Mouse (Mus musculus): ENCODE data around the gene E330009J07Rik. TPM values are rescaled to one million over a fixed set of nuclear protein-coding genes. Genes with fewer than 3 reads are reported as not detected.

Gene E330009J07Rik
- polyA plus RNA-seq, 1 experiment from 2014 or later, result 0.63 TPM

DNA sequence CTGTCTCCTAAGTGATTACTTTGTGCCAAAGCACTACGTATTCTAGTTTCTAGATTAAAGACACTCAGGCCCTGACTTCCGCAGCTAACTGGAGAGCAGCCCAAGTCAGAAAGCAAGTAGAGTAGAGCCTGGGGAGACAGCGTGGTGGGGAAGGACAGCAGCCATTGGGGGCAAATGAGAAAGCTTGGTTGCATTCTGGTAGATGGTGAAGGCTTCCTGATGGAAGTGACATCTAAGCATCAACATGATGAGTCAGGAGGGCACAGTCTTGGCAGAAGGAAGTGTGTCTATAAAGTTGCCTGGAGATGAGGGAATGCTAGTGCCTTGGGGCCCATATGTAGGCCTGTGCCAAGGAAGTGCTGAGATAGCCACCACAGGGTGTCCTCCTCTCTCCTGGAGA, 22.4 kb downstream of the E330009J07Rik start:
- Histone ChIP-seq H3K27ac (no peak overlapping the region), H3K79me2 (ENCODE audit: inconsistent target) (no peaks in the 10 kb centered on the region), H3K36me3 (ENCODE audit: inconsistent target) (no peaks in the 10 kb centered on the region), H3K4me3 (ENCODE audit: inconsistent target) (no peak overlapping the region)
- 95% methylated on average over 3 of the region's 3 CpGs for WGBS (ENCODE audit: missing documents)

DNA sequence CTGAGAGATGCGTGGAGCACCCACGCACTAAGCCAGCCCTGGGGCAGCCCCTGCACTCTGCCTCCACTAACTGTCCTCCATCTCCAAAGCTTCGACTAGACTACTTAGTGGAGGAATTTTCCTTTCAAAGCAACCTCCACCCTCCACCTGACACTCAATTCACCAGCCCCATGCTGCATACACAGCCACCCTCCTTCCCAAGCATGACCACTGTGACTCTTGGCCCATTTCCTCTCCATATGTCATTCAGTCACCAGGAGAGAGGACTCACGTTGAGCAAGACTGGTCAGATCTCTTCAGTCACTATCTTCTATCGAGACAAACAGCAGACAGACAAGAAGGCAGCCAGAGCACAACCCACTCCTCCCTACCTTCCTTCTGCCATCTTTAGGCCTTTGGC, 22.9 kb downstream of the E330009J07Rik start:
- H3K27ac ChIP-seq, result no peak overlapping the region
- WGBS (ENCODE audit: missing documents), result 81% methylated on average over 5 of the region's 5 CpGs
- H3K4me3 ChIP-seq (ENCODE audit: inconsistent target), result no peak overlapping the region
- no peaks in the 10 kb centered on the region for H3K79me2 ChIP-seq (ENCODE audit: inconsistent target)
- no peaks in the 10 kb centered on the region for H3K36me3 ChIP-seq (ENCODE audit: inconsistent target)

DNA sequence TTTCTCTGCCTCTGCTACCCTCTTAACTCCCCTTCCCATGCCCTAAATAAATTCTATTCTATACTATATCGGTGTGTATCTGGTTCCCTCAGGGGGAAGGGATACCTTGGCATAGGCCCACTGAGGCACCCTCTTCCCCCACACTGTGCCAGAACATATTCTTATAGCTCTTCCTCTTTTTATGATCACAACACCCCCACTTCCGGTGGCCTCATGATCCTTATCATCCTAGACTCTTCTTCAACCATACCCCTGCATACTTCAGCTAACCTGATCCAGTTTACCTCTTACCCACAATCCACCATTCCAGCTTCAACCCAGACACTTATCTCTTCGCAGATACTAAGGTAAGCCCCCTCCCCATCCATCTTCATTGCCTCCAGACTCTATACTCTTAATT, 24.9 kb downstream of the E330009J07Rik start:
- 71% methylated on average over 3 of the region's 3 CpGs for WGBS (ENCODE audit: missing documents)
- no peak overlapping the region for H3K27ac ChIP-seq
- H3K4me3 ChIP-seq (ENCODE audit: inconsistent target), result no peak overlapping the region
- H3K36me3 ChIP-seq (ENCODE audit: inconsistent target), result no peaks in the 10 kb centered on the region
- no peaks in the 10 kb centered on the region for H3K79me2 ChIP-seq (ENCODE audit: inconsistent target)

- Histone ChIP-seq H3K4me3 (ENCODE audit: inconsistent target) (no peak overlapping the region), H3K36me3 (ENCODE audit: inconsistent target) (0 out of 2 replicates have a peak, but pooled peaks cover 6% of the 10 kb centered on the region), H3K27ac (no peak overlapping the region), H3K79me2 (ENCODE audit: inconsistent target) (no peaks in the 10 kb centered on the region)
- 93% methylated on average over 4 of the region's 4 CpGs for WGBS (ENCODE audit: missing documents)
These were observed 32.2 kb downstream of the E330009J07Rik start for GRCm38 (mm10) chr6:40403640-40404285.

- Histone ChIP-seq H3K36me3 (ENCODE audit: inconsistent target) (0 out of 2 replicates have a peak, but pooled peaks cover 6% of the 10 kb centered on the region), H3K27ac (no peak overlapping the region), H3K79me2 (ENCODE audit: inconsistent target) (no peaks in the 10 kb centered on the region), H3K4me3 (ENCODE audit: inconsistent target) (no peak overlapping the region)
- WGBS (ENCODE audit: missing documents), result 100% methylated on average over 2 of the region's 2 CpGs
These were observed 33.9 kb downstream of the E330009J07Rik start for GRCm38 (mm10) chr6:40402031-40402430.

DNA sequence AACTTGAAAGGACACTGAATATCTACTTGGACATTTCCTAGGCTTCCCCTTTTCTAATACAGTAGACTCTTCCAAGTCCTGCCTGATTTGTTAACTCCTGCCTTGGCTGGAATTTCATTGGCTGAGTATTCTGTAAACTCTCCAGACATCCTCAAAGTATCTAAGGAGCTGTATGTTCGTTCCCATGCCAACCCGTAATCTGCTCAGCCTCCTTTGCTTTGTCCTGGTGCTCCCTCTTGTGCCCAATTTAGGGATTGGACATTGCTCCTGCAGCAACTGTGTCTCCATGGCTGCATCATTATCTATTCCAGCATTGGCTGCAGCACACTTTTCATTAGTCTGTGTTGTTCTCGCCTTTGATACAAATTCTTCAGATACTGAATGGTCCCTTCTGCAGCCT, 42.7 kb downstream of the E330009J07Rik start:
- Histone ChIP-seq H3K4me3 (ENCODE audit: inconsistent target) (no peak overlapping the region), H3K79me2 (ENCODE audit: inconsistent target) (no peaks in the 10 kb centered on the region), H3K27ac (no peak overlapping the region), H3K36me3 (ENCODE audit: inconsistent target) (peaks cover 12% of the 10 kb centered on the region; the same call in 1 of the 2 replicates)
- 90% methylated on average over 3 of the region's 3 CpGs for WGBS (ENCODE audit: missing documents)

- H3K4me3 ChIP-seq (ENCODE audit: inconsistent target), result no peak overlapping the region
- WGBS (ENCODE audit: missing documents), result 93% methylated on average over 1 of the region's 1 CpGs
- H3K36me3 ChIP-seq (ENCODE audit: inconsistent target), result peaks cover 12% of the 10 kb centered on the region; the same call in 1 of the 2 replicates
- H3K79me2 ChIP-seq (ENCODE audit: inconsistent target), result no peaks in the 10 kb centered on the region
- H3K27ac ChIP-seq, result no peak overlapping the region
These were observed 45.0 kb downstream of the E330009J07Rik start for GRCm38 (mm10) chr6:40390975-40391374.

GRCm38 (mm10) chr6:40388660-40389059, 47.3 kb downstream of the E330009J07Rik start:
- peaks cover 4% of the 10 kb centered on the region; the same call in 1 of the 2 replicates for H3K36me3 ChIP-seq (ENCODE audit: inconsistent target)
- 91% methylated on average over 4 of the region's 4 CpGs for WGBS (ENCODE audit: missing documents)
- no peak overlapping the region for H3K4me3 ChIP-seq (ENCODE audit: inconsistent target)
- no peak overlapping the region for H3K27ac ChIP-seq
- H3K79me2 ChIP-seq (ENCODE audit: inconsistent target), result no peaks in the 10 kb centered on the region

- 70% methylated on average over 3 of the region's 3 CpGs for whole genome bisulfite sequencing (ENCODE audit: missing documents)
- Histone ChIP-seq H3K4me3 (ENCODE audit: inconsistent target) (no peak overlapping the region), H3K36me3 (ENCODE audit: inconsistent target) (peaks cover 4% of the 10 kb centered on the region; the same call in 1 of the 2 replicates), H3K79me2 (ENCODE audit: inconsistent target) (no peaks in the 10 kb centered on the region), H3K27ac (no peak overlapping the region)
These were observed 50.3 kb downstream of the E330009J07Rik start for GRCm38 (mm10) chr6:40385682-40386081.

GRCm38 (mm10) chr6:40381908-40382307, 54.0 kb downstream of the E330009J07Rik start:
- Histone ChIP-seq H3K27ac (no peak overlapping the region), H3K36me3 (ENCODE audit: inconsistent target) (no peaks in the 10 kb centered on the region), H3K4me3 (ENCODE audit: inconsistent target) (no peak overlapping the region), H3K79me2 (ENCODE audit: inconsistent target) (no peaks in the 10 kb centered on the region)
- WGBS (ENCODE audit: missing documents), result 100% methylated on average over 4 of the region's 4 CpGs

DNA sequence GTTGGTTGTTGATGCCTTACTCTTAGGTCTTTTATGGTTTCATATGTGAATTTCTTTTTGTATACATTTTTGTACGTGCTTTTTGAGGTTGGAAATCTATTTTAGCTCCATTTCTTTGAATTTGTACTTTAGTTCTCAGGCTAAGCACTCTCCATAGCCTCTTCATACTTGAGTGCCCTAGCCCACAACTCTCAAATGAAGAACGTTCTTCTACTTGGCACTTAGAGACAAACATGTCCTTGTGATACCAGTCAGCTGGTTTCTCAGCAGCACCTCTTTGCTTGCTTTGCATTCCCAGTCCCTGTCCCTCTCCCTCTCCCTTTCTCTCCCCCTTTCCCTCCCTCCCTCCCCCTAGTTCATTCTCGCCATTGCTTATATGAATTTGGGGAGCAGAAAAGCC, 55.8 kb downstream of the E330009J07Rik start:
- no peaks in the 10 kb centered on the region for H3K79me2 ChIP-seq (ENCODE audit: inconsistent target)
- no peak overlapping the region for H3K4me3 ChIP-seq (ENCODE audit: inconsistent target)
- H3K36me3 ChIP-seq (ENCODE audit: inconsistent target), result no peaks in the 10 kb centered on the region
- WGBS (ENCODE audit: missing documents), result 87% methylated on average over 3 of the region's 3 CpGs
- H3K27ac ChIP-seq, result no peak overlapping the region

- Histone ChIP-seq H3K36me3 (ENCODE audit: inconsistent target) (no peaks in the 10 kb centered on the region), H3K27ac (no peak overlapping the region), H3K79me2 (ENCODE audit: inconsistent target) (no peaks in the 10 kb centered on the region), H3K4me3 (ENCODE audit: inconsistent target) (no peak overlapping the region)
- WGBS (ENCODE audit: missing documents), result 97% methylated on average over 6 of the region's 6 CpGs
These were observed 64.9 kb downstream of the E330009J07Rik start for GRCm38 (mm10) chr6:40371031-40371430.

GRCm38 (mm10) chr6:40353360-40353759, 82.6 kb downstream of the E330009J07Rik start:
- peaks cover 4% of the 10 kb centered on the region; the same call in 1 of the 2 replicates for H3K36me3 ChIP-seq (ENCODE audit: inconsistent target)
- 86% methylated on average over 5 of the region's 7 CpGs for WGBS (ENCODE audit: missing documents)
- H3K4me3 ChIP-seq (ENCODE audit: inconsistent target), result no peak overlapping the region
- H3K79me2 ChIP-seq (ENCODE audit: inconsistent target), result no peaks in the 10 kb centered on the region
- no peak overlapping the region for H3K27ac ChIP-seq

All from macrophage (primary cell).